Mouse (Mus musculus): Measurements from ENCODE around the gene Cfap97d1.

- TF ChIP-seq POLR2A (IDR thresholded peaks at IDR 0.05; ENCODE audit: insufficient read length, low read depth) (no peak), USF1 (IDR thresholded peaks at IDR 0.05; ENCODE audit: low read depth) (no peak), TCF12 (IDR thresholded peaks at IDR 0.05; ENCODE audit: insufficient read depth, poor library complexity, severe bottlenecking) (no peak), MAX (IDR thresholded peaks at IDR 0.05; ENCODE audit: low read depth) (no peak), E2F4 (IDR thresholded peaks at IDR 0.05; ENCODE audit: insufficient read depth) (no peak), CEBPB (IDR thresholded peaks at IDR 0.05; ENCODE audit: insufficient read depth, poor library complexity, severe bottlenecking) (no peak), POLR2AphosphoS2 (IDR thresholded peaks at IDR 0.05; ENCODE audit: insufficient read length, low read depth) (no peak), MYOG (IDR thresholded peaks at IDR 0.05; ENCODE audit: control insufficient read depth in 1 of 3, insufficient read depth in 1 of 3, insufficient read length in 2 of 3, low read depth in 2 of 3) (no peak), TCF3 (IDR thresholded peaks at IDR 0.05; ENCODE audit: insufficient read length, low read depth) (no peak), SRF (IDR thresholded peaks at IDR 0.05; ENCODE audit: control insufficient read depth, insufficient read length, low read depth) (no peak)
Observed at GRCm38 (mm10) chr11:101963043-101963442, 21.0 kb upstream of the Cfap97d1 start.

Measured in myocyte (in vitro differentiated cells).